Mouse (Mus musculus) heart, adult 2 months (tissue): Measurements from ENCODE around the gene Mllt1. TPM values are rescaled to one million over a fixed set of nuclear protein-coding genes. Genes with fewer than 3 reads are reported as not detected.

Experiments
- DNase-seq, 2 experiments: peaks; one replicate each; pipeline ENCODE4 v3.0.0; 2021
- H3K27ac ChIP-seq: fragments of 200-600 bp; 2 replicates; pipeline ENCODE4 v1.8.1; 2022
- H3K27me3 ChIP-seq: fragments of 200-500 bp; 2 replicates; pipeline ENCODE4 v1.6.1; 2012; ENCODE audit warnings: mild to moderate bottlenecking, low read length, inconsistent platforms, mixed read lengths; ENCODE audit not compliant: control insufficient read depth, insufficient read depth
- H3K36me3 ChIP-seq: fragments of 200-500 bp; 2 replicates; pipeline ENCODE4 v1.6.1; 2012; ENCODE audit warnings: low read length, inconsistent platforms; ENCODE audit not compliant: control insufficient read depth, insufficient read depth
- H3K4me1 ChIP-seq: fragments of 200-500 bp; 2 replicates; pipeline ENCODE4 v1.6.1; 2011; ENCODE audit warnings: low read length; ENCODE audit not compliant: control insufficient read depth, insufficient read depth
- H3K4me3 ChIP-seq: fragments of 200-600 bp; 2 replicates; pipeline ENCODE4 v1.8.1; 2022
- H3K79me2 ChIP-seq: fragments of 200-500 bp; replicated peaks from 2 replicates; pipeline ENCODE4 v1.6.1; 2012; ENCODE audit warnings: mild to moderate bottlenecking, inconsistent platforms, low read length, moderate library complexity, mixed read lengths; ENCODE audit not compliant: control insufficient read depth, insufficient read depth
- H3K9ac ChIP-seq: fragments of 200-500 bp; 2 replicates; pipeline ENCODE4 v1.6.1; 2012; ENCODE audit warnings: low read depth, mild to moderate bottlenecking, control low read depth, inconsistent platforms, low read length, mixed read lengths
- CTCF ChIP-seq: fragments of 200-600 bp; IDR thresholded peaks from 2 replicates; pipeline ENCODE4 v1.8.1; 2022; ENCODE audit warnings: antibody characterized with exemption, mild to moderate bottlenecking, moderate library complexity
- EP300 ChIP-seq: fragments of 200-500 bp; IDR thresholded peaks from 2 replicates; pipeline ENCODE4 v1.6.1; 2011; ENCODE audit warnings: low read depth, low read length, control low read depth; ENCODE audit not compliant: insufficient read depth
- POLR2A ChIP-seq: fragments of 200-500 bp; IDR thresholded peaks from 2 replicates; pipeline ENCODE4 v1.6.1; 2011; ENCODE audit warnings: mild to moderate bottlenecking, low read depth, low read length, control low read depth; ENCODE audit not compliant: insufficient read depth
- WGBS: fragments of 180-500 bp; shearing (Covaris S2); methylation state at CpG from one replicate; pipeline ENCODE4 v1.1.7; 2018; 5-methylcytosine and 5-hydroxymethylcytosine counted together
- intact Hi-C: fragments of 180-260 bp; cut with DNase I; formaldehyde crosslinking; loops from one replicate; pipeline ENCODE4 v1.15.1; 2025
- polyA plus RNA-seq: library from polyadenylated mRNA; depleted of rRNA; stranded (reverse); fragments of >200 nt; gene quantifications from 2 replicates; pipeline ENCODE4 v1.2.3, GENCODE M21; 2012
- total RNA-seq, 2 experiments: library from RNA; stranded (reverse); gene quantifications; 2 replicates each; pipeline ENCODE4 v1.2.3; 2021

The Mllt1 gene
- total and polyA plus RNA-seq, 3 experiments = 25.3 to 27.2 (median 27.2) TPM

DNA sequence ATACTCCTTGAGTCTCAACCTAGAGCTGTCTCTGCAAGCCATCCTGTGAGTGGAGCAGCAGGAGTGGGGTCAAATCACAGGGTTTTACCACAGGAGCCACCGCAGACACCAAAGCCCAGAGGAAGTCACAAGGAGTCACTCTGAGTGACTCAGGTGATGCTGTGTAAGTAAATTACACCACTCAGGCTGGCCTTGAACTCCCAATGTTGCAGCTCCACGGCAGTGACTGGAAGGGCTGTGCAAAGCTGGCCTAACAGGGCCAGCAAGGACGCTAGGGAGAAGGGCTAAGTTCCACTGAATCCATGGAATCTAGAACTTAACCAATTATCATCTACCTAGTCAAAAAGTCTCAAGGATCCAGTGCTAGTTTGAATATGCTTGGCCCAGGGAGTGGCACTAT is 29.0 kb downstream of the Mllt1 start:
- H3K36me3 ChIP-seq = no peaks in the 10 kb centered on the region
- TF ChIP-seq CTCF (no peak), EP300 (no peak), POLR2A (no peak)
- H3K4me3 ChIP-seq = no peak overlapping the region
- no peaks in the 10 kb centered on the region for H3K27me3 ChIP-seq
- no peak overlapping the region for H3K27ac ChIP-seq
- no peak for DNase-seq
- intact Hi-C loops = no loop called here
- 93% methylated on average over 3 of the region's 3 CpGs for WGBS
- H3K4me1 ChIP-seq = 0 out of 2 replicates have a peak, but pooled peaks cover 2% of the 10 kb centered on the region
- H3K79me2 ChIP-seq = no peaks in the 10 kb centered on the region; the same call in 1 of the 2 replicates
- H3K9ac ChIP-seq = no peak overlapping the region

DNA sequence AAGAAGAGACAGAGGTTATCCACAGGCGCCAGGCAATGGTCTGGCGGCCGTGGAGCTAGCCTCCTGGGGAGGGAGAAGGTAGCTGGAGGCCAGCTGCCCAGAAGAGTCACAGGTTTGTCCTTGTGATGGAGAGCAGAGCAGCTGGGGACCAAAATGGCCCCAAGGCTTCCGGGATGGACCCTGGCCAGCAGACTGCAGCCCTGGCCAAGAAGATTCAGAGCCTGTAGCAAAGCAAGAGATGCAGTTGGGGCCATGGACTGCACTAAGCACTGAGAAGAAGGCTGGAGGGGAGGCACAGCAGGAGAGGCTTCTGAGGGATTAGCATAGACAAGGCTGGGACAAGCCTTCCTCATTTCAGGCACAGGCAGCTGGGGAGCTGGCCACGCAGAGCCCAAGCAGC is 32.5 kb downstream of the Mllt1 start:
- no peaks in the 10 kb centered on the region for H3K27me3 ChIP-seq
- 0 out of 2 replicates have a peak, but pooled peaks cover 1% of the 10 kb centered on the region for H3K4me1 ChIP-seq
- H3K36me3 ChIP-seq = no peaks in the 10 kb centered on the region
- H3K27ac ChIP-seq = no peak overlapping the region
- WGBS = 81% methylated on average over 5 of the region's 5 CpGs
- no peak for DNase-seq
- intact Hi-C loops = no loop called here
- H3K9ac ChIP-seq = no peak overlapping the region
- H3K79me2 ChIP-seq = no peaks in the 10 kb centered on the region; the same call in 1 of the 2 replicates
- no peak overlapping the region for H3K4me3 ChIP-seq
- no peak for TF ChIP-seq EP300
- no peak for TF ChIP-seq CTCF
- TF ChIP-seq POLR2A = no peak

DNA sequence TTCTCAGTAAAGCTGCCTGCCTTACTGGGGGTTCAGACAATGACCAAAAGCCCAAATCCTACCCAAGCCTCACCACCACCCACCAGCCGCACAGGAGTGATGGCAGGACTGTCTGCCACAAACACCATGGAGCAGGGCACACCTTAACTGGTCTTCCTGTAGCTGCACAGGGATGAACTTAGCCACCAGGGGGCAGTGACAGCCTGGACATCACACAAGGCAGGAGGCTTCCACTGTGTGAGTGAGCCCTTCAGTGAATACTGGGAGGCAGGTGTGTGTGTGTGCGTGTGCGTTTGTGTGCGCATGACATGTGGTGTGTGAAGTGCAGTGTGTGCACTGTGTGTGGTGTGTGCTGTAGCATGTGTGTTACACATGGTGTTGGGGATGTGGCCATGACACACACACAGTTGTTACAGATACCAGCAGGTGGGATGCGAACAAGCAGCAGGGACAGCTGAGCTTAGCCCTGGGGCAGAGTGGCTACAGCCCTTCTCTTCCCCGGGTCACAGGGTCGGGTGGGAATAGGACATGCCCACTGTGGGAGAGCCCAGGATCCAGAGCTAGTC is 37.5 kb downstream of the Mllt1 start:
- 72% methylated on average over 7 of the region's 7 CpGs for WGBS
- Histone ChIP-seq H3K79me2 (no peaks in the 10 kb centered on the region), H3K9ac (no peak overlapping the region), H3K4me3 (no peak overlapping the region), H3K4me1 (no peaks in the 10 kb centered on the region), H3K27me3 (no peaks in the 10 kb centered on the region), H3K36me3 (no peaks in the 10 kb centered on the region), H3K27ac (no peak overlapping the region)
- intact Hi-C loops = loop anchor here (1.0 to 5.0 kb wide), 4 partner anchors 39 to 270 kb away; no protein-coding TSS in a partner anchor
- TF ChIP-seq EP300 (peak; percentile 65; the same call in 1 of the 2 replicates), POLR2A (no peak), CTCF (peak; percentile 90)
- peak; percentile 73 to 75 for DNase-seq

DNA sequence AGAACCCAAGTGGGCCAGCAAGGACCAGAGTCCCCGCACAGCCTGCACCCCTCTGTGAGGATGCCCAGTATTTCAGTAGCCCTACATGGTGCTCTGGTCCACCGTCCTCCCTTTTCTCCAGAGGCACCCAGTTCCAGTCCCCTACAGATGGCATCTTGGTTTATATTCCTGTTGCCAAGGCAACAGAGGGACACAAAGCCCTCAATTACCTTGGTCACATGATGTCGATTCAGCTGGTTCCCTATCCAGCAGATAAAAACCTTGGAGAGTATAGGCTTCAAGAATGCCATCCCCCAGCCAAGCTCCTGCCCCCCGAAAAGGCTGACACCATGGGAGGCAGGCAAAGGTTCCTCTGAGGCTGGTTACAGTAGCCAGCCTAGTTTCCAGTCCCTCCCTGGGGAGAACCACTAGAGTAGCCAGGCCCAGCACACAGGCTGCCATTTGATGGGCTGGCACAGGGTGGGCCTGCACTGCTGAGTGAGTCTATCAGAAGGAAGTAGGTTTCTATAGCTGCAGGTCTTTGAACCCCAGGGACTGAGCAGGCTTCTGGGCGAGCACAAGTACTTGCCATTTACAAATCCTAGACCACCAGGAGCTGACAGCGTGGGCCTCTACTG is 38.6 kb downstream of the Mllt1 start:
- no peak overlapping the region for H3K9ac ChIP-seq

DNA sequence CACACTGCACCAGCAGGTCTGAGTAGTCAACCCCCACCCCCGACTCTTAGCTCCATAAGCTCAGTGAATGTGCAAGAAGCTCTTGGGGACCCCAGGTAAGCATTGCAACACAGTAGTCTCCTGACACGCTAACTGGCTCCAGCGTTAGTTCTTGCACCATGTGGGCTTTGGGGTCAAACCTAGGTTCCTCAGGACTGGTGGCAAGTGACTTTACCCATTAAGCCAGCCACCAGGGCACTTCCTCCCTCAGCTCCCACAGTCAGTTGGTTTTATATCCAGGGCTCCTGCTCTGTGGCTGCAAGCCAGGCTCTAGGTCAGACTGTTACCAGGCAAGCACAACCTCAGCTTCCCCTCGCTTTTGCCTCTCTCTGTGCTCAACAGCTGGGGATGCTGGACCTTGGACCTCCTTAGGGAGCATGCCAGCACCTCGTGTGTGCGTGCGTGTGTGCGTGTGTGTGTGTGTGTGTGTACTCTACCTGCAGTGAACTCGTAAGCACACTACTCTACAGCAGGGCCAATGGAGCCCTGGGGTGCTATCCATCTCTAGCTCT is 39.8 kb downstream of the Mllt1 start:
- Histone ChIP-seq H3K27ac (no peak overlapping the region), H3K9ac (no peak overlapping the region), H3K4me1 (no peaks in the 10 kb centered on the region), H3K79me2 (no peaks in the 10 kb centered on the region), H3K4me3 (no peak overlapping the region), H3K27me3 (no peaks in the 10 kb centered on the region), H3K36me3 (no peaks in the 10 kb centered on the region)
- TF ChIP-seq EP300 = no peak
- no peak for TF ChIP-seq CTCF
- TF ChIP-seq POLR2A = no peak
- DNase-seq = no peak
- WGBS = 94% methylated on average over 9 of the region's 9 CpGs
- intact Hi-C loops = loop anchor here (5.0 kb wide), 1 partner anchor 272 kb away; no protein-coding TSS in a partner anchor

More for the DNA sequence above, 38.6 kb downstream of the Mllt1 start:
- Histone ChIP-seq H3K27ac (no peak overlapping the region), H3K36me3 (no peaks in the 10 kb centered on the region), H3K4me3 (no peak overlapping the region), H3K4me1 (no peaks in the 10 kb centered on the region), H3K27me3 (no peaks in the 10 kb centered on the region), H3K79me2 (no peaks in the 10 kb centered on the region)
- 89% methylated on average over 6 of the region's 6 CpGs for WGBS
- intact Hi-C loops = loop anchor here (1.0 to 5.0 kb wide), 3 partner anchors 55 to 271 kb away; no protein-coding TSS in a partner anchor
- TF ChIP-seq EP300 (no peak), CTCF (no peak), POLR2A (no peak)
- DNase-seq = no peak

DNA sequence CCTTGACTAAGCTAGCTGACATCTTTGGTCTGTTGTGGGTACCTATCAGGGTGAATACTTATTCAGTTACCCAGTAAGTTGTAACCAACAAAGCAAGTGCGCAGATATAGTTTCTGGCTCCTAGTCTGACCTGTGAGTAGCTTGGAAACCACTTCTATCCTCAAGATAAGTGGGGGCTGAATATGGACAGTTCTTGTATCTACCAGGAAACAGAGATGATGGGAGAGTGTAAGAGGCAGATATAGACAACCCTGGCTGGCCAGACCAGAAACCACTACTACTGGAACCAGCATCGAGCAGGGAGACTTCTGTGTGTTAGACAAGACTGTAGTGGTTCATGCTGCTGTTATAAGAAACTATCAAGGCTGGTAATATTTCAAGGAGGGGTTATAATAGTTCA is 45.2 kb downstream of the Mllt1 start:
- H3K27ac ChIP-seq = no peak overlapping the region
- H3K9ac ChIP-seq = no peak overlapping the region
- no peaks in the 10 kb centered on the region for H3K4me1 ChIP-seq
- no peak overlapping the region for H3K4me3 ChIP-seq
- WGBS = 91% methylated on average over 2 of the region's 2 CpGs
- no peaks in the 10 kb centered on the region for H3K36me3 ChIP-seq
- no peak for TF ChIP-seq EP300
- no peaks in the 10 kb centered on the region for H3K27me3 ChIP-seq
- intact Hi-C loops = no loop called here
- no peak for DNase-seq
- H3K79me2 ChIP-seq = no peaks in the 10 kb centered on the region
